Mouse (Mus musculus): ENCODE results near the gene Tmtc1. TPM values are rescaled to one million over a fixed set of nuclear protein-coding genes. Genes with fewer than 3 reads are reported as not detected.

The Tmtc1 gene
- polyA plus RNA-seq, 2 experiments, result 2.0 to 3.0 TPM

DNA sequence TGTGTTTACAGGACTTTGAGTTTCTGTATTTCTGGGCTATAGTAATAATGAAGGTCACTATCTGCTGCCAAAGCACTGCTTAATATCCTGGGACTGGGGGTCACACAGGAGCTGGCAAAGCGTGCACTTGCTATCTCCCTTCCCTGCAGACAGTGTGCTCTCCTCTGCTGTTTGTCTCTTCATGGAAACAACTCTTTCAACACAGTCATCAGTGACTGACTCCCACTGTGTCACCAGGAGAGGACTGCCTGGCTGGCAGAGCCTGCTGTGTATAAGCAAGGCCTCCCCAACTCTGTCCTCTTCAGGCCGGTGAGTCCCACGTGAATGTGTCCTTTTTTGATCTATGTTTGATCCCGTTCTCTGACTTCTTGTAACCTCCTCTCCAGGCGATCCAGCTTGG is 206.7 kb downstream of the Tmtc1 start:
- no peaks in the 10 kb centered on the region for H3K9me3 ChIP-seq (ENCODE audit: control insufficient read depth, low read length)
- no peaks in the 10 kb centered on the region for H3K4me1 ChIP-seq (ENCODE audit: control insufficient read depth, insufficient read depth, low read length)
- DNase-seq (ENCODE audit: low spot score) (no peak), ATAC-seq (ENCODE audit: low FRiP score, low read depth) (no peak)
- no peak overlapping the region for H3K4me2 ChIP-seq (replicated peaks; ENCODE audit: low read depth, low read length, severe bottlenecking)
- 66% methylated on average over 5 of the region's 5 CpGs for WGBS
- no peak overlapping the region for H3K27ac ChIP-seq (replicated peaks; ENCODE audit: low read depth, low read length)
- TF ChIP-seq POLR2A (IDR thresholded peaks at IDR 0.05; ENCODE audit: borderline replicate concordance, extremely low read depth, insufficient read depth, insufficient read length), result no peak
- no peaks in the 10 kb centered on the region for H3K27me3 ChIP-seq (ENCODE audit: control insufficient read depth, insufficient read depth, low read length)
- no peak overlapping the region for H3K4me3 ChIP-seq (replicated peaks; ENCODE audit: low read length)
- no peaks in the 10 kb centered on the region for H3K36me3 ChIP-seq (ENCODE audit: control insufficient read depth, insufficient read depth, low read length)
- H3K9ac ChIP-seq (ENCODE audit: low read depth, low read length, severe bottlenecking), result no peak overlapping the region

DNA sequence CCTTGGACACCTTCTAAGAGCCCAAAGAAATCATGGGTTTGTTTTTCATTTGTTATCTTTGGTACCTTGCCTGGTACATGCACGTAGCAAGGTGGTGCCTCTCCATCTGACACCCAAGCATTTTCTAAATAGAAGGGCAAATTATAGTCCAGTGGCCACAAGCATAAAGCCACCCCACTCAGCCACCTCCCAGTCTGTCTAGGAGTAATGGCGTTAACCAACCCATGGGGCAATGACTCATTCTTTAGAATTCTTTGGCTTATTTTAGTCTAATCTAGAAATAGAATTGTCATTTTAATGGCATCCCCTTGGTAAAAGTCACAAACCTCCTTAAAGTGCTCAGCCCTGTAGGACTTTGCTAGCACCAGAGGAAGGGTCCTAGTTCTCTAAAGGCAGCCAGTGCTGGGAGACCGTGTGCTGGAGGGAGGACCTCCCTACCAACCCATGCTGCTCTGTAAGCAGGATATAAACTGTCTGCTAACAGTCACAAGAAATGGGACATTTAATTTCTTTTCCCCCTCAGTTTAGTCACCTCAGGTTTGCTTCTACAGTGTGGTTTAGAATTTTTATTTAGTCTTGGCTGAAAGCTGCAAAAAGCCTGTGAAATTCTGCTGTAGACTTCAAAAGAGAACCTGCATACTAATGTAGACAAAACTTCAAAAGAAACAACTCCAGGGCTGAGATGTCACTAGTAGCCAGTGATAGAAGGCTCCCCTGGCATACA is 209.9 kb downstream of the Tmtc1 start:
- Histone ChIP-seq H3K4me3 (replicated peaks; ENCODE audit: low read length) (no peak overlapping the region), H3K4me1 (ENCODE audit: control insufficient read depth, insufficient read depth, low read length) (no peaks in the 10 kb centered on the region), H3K9ac (ENCODE audit: low read depth, low read length, severe bottlenecking) (no peak overlapping the region), H3K4me2 (replicated peaks; ENCODE audit: low read depth, low read length, severe bottlenecking) (no peak overlapping the region), H3K36me3 (ENCODE audit: control insufficient read depth, insufficient read depth, low read length) (no peaks in the 10 kb centered on the region), H3K27ac (replicated peaks; ENCODE audit: low read depth, low read length) (no peak overlapping the region), H3K9me3 (ENCODE audit: control insufficient read depth, low read length) (no peaks in the 10 kb centered on the region), H3K27me3 (ENCODE audit: control insufficient read depth, insufficient read depth, low read length) (no peaks in the 10 kb centered on the region)
- DNase-seq (ENCODE audit: low spot score) (no peak), ATAC-seq (ENCODE audit: low FRiP score, low read depth) (no peak)
- WGBS, result 67% methylated on average over 3 of the region's 3 CpGs
- TF ChIP-seq POLR2A (IDR thresholded peaks at IDR 0.05; ENCODE audit: borderline replicate concordance, extremely low read depth, insufficient read depth, insufficient read length), result no peak

DNA sequence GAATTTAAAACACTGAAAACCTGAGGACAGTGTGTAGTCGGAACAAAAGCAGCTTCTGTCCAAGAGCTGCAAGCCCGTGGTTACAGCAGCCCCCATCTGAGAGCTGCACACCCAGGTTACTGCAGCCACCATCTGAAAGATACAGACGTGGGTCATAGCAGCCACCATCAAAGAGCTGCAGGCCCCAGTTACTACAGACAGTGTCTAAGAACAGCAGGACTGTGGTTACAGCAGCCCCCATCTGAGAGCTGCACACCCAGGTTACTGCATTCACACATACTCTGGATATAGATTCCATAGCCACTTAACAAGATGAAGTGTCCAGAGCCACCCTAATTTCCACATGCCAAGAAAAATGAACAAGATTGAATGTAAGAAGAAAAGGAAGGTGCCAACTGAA is 216.6 kb downstream of the Tmtc1 start:
- ATAC-seq (ENCODE audit: low FRiP score, low read depth) (no peak), DNase-seq (ENCODE audit: low spot score) (no peak)
- Histone ChIP-seq H3K4me3 (replicated peaks; ENCODE audit: low read length) (no peak overlapping the region), H3K4me2 (replicated peaks; ENCODE audit: low read depth, low read length, severe bottlenecking) (no peak overlapping the region), H3K36me3 (ENCODE audit: control insufficient read depth, insufficient read depth, low read length) (no peaks in the 10 kb centered on the region), H3K27me3 (ENCODE audit: control insufficient read depth, insufficient read depth, low read length) (no peaks in the 10 kb centered on the region), H3K9me3 (ENCODE audit: control insufficient read depth, low read length) (no peaks in the 10 kb centered on the region), H3K9ac (ENCODE audit: low read depth, low read length, severe bottlenecking) (no peak overlapping the region), H3K4me1 (ENCODE audit: control insufficient read depth, insufficient read depth, low read length) (0 out of 2 replicates have a peak, but pooled peaks cover 2% of the 10 kb centered on the region), H3K27ac (replicated peaks; ENCODE audit: low read depth, low read length) (no peak overlapping the region)
- WGBS, result 62% methylated on average over 3 of the region's 3 CpGs
- TF ChIP-seq POLR2A (IDR thresholded peaks at IDR 0.05; ENCODE audit: borderline replicate concordance, extremely low read depth, insufficient read depth, insufficient read length), result no peak

DNA sequence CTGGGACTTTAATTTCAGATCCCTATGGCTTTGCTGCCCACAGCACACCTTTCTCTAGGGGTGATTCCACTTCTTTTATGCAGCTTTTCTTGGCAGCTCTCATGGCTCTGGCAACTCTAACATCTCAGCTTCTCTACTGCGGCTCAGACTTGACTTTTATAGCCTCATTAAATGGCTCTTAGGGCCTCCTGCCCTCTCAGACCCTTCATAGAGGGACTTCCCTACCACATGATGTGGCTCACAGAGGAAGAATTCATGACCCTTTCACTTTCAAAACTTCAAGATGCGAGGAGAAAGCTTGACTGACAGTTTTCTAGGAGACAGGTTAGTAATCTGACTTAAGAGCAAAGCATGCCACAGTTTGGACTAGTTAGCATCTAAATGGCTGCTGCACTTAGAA is 221.5 kb downstream of the Tmtc1 start:
- WGBS, result 30% methylated on average over 2 of the region's 2 CpGs
- H3K27ac ChIP-seq (replicated peaks; ENCODE audit: low read depth, low read length), result no peak overlapping the region
- 0 out of 2 replicates have a peak, but pooled peaks cover 2% of the 10 kb centered on the region for H3K4me1 ChIP-seq (ENCODE audit: control insufficient read depth, insufficient read depth, low read length)
- no peaks in the 10 kb centered on the region for H3K36me3 ChIP-seq (ENCODE audit: control insufficient read depth, insufficient read depth, low read length)
- H3K4me3 ChIP-seq (replicated peaks; ENCODE audit: low read length), result no peak overlapping the region
- H3K4me2 ChIP-seq (replicated peaks; ENCODE audit: low read depth, low read length, severe bottlenecking), result no peak overlapping the region
- no peak for DNase-seq (ENCODE audit: low spot score)
- peak; percentile 53; the same call in 1 of the 2 replicates for ATAC-seq (ENCODE audit: low FRiP score, low read depth)
- no peak overlapping the region for H3K9ac ChIP-seq (ENCODE audit: low read depth, low read length, severe bottlenecking)
- no peaks in the 10 kb centered on the region for H3K27me3 ChIP-seq (ENCODE audit: control insufficient read depth, insufficient read depth, low read length)
- no peaks in the 10 kb centered on the region for H3K9me3 ChIP-seq (ENCODE audit: control insufficient read depth, low read length)
- TF ChIP-seq POLR2A (IDR thresholded peaks at IDR 0.05; ENCODE audit: borderline replicate concordance, extremely low read depth, insufficient read depth, insufficient read length), result no peak

DNA sequence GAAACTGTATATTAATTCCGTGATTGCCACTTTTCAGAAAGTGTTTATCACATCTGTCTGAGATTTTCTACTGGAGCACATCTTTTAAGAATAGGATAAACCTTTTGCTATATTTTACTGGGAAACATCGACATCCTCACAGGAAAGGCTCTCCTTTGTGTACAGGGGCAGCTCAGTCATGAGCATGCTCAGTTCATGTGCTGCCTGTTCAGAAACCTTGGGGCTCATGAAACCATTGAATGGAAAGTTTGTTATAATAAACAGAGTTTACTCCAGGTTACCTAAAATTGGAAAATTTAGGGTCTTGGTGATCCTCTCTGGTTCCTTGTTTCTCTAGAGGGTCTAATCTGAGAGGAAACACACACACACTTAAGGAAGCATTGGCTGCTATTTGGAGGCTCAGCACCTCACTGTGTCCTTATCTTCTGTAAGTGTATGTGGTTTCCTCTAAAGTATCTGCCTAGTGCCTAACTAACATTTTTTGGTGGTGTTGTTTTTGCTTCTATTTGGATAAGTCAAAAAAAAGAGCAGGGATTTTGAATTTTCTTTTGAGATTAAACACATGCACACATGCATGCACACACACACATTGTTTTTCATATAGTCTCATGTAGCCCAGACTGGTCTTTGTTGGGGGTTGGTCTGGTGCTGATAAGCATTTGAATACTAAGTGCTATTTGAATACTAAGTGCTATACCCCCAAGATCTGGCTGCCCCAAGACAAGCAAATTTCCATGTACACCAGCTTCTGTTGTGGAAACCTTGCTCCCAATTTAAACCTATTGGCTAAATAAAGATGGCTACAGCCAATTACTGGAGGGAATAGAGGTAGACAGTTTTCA is 225.7 kb downstream of the Tmtc1 start:
- H3K27ac ChIP-seq (replicated peaks; ENCODE audit: low read depth, low read length), result no peak overlapping the region
- ATAC-seq (ENCODE audit: low FRiP score, low read depth) (no peak), DNase-seq (ENCODE audit: low spot score) (no peak)
- no peaks in the 10 kb centered on the region for H3K36me3 ChIP-seq (ENCODE audit: control insufficient read depth, insufficient read depth, low read length)
- H3K27me3 ChIP-seq (ENCODE audit: control insufficient read depth, insufficient read depth, low read length), result no peaks in the 10 kb centered on the region
- H3K9me3 ChIP-seq (ENCODE audit: control insufficient read depth, low read length), result no peaks in the 10 kb centered on the region
- H3K4me2 ChIP-seq (replicated peaks; ENCODE audit: low read depth, low read length, severe bottlenecking), result no peak overlapping the region
- WGBS, result 88% methylated on average over 2 of the region's 2 CpGs
- TF ChIP-seq POLR2A (IDR thresholded peaks at IDR 0.05; ENCODE audit: borderline replicate concordance, extremely low read depth, insufficient read depth, insufficient read length), result no peak
- H3K9ac ChIP-seq (ENCODE audit: low read depth, low read length, severe bottlenecking), result no peak overlapping the region
- H3K4me3 ChIP-seq (replicated peaks; ENCODE audit: low read length), result no peak overlapping the region
- 0 out of 2 replicates have a peak, but pooled peaks cover 2% of the 10 kb centered on the region for H3K4me1 ChIP-seq (ENCODE audit: control insufficient read depth, insufficient read depth, low read length)
